Mouse (Mus musculus): ENCODE measurements around the gene Gm21797.
"Not testable (repeated sequence)": the region's sequence is repeated elsewhere in the genome, so short reads cannot be mapped to it uniquely, and the experiment has no call there.

Gm21797 gene

DNA sequence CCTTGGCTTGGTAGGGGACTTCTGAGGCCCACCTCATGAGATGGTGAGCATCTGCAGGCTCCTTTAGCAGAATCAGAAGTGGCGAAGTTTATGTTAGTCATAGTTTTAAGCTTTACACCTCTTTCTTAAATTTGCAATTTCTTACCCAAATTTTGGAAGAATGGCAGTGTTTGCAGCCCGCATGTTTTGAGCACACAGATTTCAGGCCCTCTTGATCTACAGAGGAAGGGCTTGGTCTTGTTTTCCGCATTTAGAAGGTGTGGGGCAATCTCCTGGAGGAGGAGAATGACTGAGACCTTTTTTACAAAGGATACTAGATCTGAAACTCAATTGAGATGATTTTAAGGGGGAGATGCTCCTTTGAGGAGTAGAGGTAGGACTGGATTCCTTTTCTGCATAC lies at the start of gene Gm21797:
Gene Gm21797 (minus strand): TSS at position 101 of the 400 bp plus-strand sequence.
- not testable (repeated sequence) for DNase-seq (ENCODE audit: low spot score)

DNA sequence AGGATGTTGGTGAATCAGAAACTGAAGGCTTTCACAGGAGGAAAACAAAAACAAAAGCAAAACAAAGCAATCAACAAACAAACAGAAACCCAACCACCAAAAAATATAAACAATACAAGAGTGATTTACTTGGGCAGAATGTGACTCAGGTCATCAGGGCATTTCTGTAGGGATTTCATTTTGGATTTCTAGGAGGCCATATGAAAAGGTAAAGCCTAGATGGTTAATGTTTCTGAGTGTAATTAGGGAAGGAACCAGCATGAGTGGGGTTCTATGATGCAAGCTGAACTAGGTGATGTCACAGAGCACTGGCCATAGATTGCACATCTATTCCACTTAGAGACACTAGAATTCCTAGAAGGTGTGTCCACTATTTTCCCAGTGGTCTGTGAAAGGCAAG lies 29.0 kb upstream of the Gm21797 start, which contains the start of gene Gm20795:
Gene Gm20795 (plus strand): TSS at position 301 of the 400 bp plus-strand sequence.
- DNase-seq (ENCODE audit: low spot score): not testable (repeated sequence)
